Mouse (Mus musculus) layer of hippocampus, adult 2 months (tissue): ENCODE measurements around the gene Ppp1r7. TPM values are rescaled to one million over a fixed set of nuclear protein-coding genes. Genes with fewer than 3 reads are reported as not detected.

Experiments used
- DNase-seq, 2 experiments: peaks; one replicate each; pipeline ENCODE4 v3.0.0; 2022; ENCODE audit warnings: low spot score in 2 of 2
- H3K27ac ChIP-seq: fragments of 200-600 bp; 2 replicates; pipeline ENCODE4 v1.8.1; 2022
- H3K4me3 ChIP-seq: fragments of 200-600 bp; 2 replicates; pipeline ENCODE4 v1.8.1; 2022; ENCODE audit warnings: mild to moderate bottlenecking
- CTCF ChIP-seq: fragments of 200-600 bp; conservative IDR thresholded peaks from 2 replicates; pipeline ENCODE4 v1.8.1; 2022; ENCODE audit warnings: antibody characterized with exemption, mild to moderate bottlenecking, moderate library complexity
- microRNA-seq, 2 experiments: library from miRNA; unstranded; fragments of <30 nt; microRNA quantifications; one replicate each; pipeline ENCODE4 v1.2.0; 2021
- total RNA-seq, 2 experiments: library from RNA; stranded (reverse); gene quantifications; 2 replicates each; pipeline ENCODE4 v1.2.3; 2021

Gene Ppp1r7
- total RNA-seq, 2 experiments from 2014 or later, result 70.4 to 77.1 TPM

GRCm38 (mm10) chr1:93362661-93363060, 20.0 kb downstream of the Ppp1r7 start:
- no peak overlapping the region for H3K4me3 ChIP-seq
- TF ChIP-seq CTCF, result no peak
- no peak for DNase-seq
- no peak overlapping the region for H3K27ac ChIP-seq

GRCm38 (mm10) chr1:93365641-93366040, 23.0 kb downstream of the Ppp1r7 start:
- Histone ChIP-seq H3K4me3 (no peak overlapping the region), H3K27ac (no peak overlapping the region)
- TF ChIP-seq CTCF, result no peak
- DNase-seq, result no peak

- TF ChIP-seq CTCF, result no peak
- no peak within 1 kb of the TSS for H3K27ac ChIP-seq
- no peak for DNase-seq
- no peak within 1 kb of the TSS for H3K4me3 ChIP-seq
These were observed 31.0 kb downstream of the Ppp1r7 start, which contains the start of gene Ano7 for GRCm38 (mm10) chr1:93373665-93374064. Gene Ano7 (plus strand): TSS chr1:93373930.

- Histone ChIP-seq H3K4me3 (no peak overlapping the region), H3K27ac (no peak overlapping the region)
- no peak for DNase-seq
- TF ChIP-seq CTCF, result no peak
These were observed 34.7 kb downstream of the Ppp1r7 start for GRCm38 (mm10) chr1:93377307-93377706.

GRCm38 (mm10) chr1:93379117-93379516, 36.5 kb downstream of the Ppp1r7 start:
- H3K4me3 ChIP-seq, result no peak overlapping the region
- no peak overlapping the region for H3K27ac ChIP-seq
- peak; percentile 52 for TF ChIP-seq CTCF
- DNase-seq, result no peak

- TF ChIP-seq CTCF, result no peak
- Histone ChIP-seq H3K27ac (no peak overlapping the region), H3K4me3 (no peak overlapping the region)
- DNase-seq, result no peak
These were observed 44.5 kb downstream of the Ppp1r7 start for GRCm38 (mm10) chr1:93387198-93387597.

- no peak for DNase-seq
- Histone ChIP-seq H3K27ac (no peak overlapping the region), H3K4me3 (no peak overlapping the region)
- no peak for TF ChIP-seq CTCF
These were observed 46.3 kb downstream of the Ppp1r7 start for GRCm38 (mm10) chr1:93388906-93389305.

GRCm38 (mm10) chr1:93401191-93402052, 58.8 kb downstream of the Ppp1r7 start:
- no peak for TF ChIP-seq CTCF
- Histone ChIP-seq H3K4me3 (peak overlapping the region; percentile 9; the same call in 1 of the 2 replicates), H3K27ac (no peak overlapping the region)
- DNase-seq, result no peak

- no peak for DNase-seq
- Histone ChIP-seq H3K27ac (no peak overlapping the region), H3K4me3 (no peak overlapping the region)
- TF ChIP-seq CTCF, result no peak
These were observed 60.7 kb downstream of the Ppp1r7 start for GRCm38 (mm10) chr1:93403403-93403802.

Small RNAs within 50 kb of the gene (microRNA-seq; reads per million reads assigned to microRNA genes)
- gene Mir6345 (0 reads per million in 2 experiments), gene Mir6902 (0 reads per million in 2 experiments)

Other genes starting within 250 kb of the Ppp1r7 start
- gene Kif1a, start 240.9 kb upstream of the Ppp1r7 start, total RNA-seq, result 100 to 1,000 TPM; 609 to 644 TPM
- not detected for gene Agxt, start 207.6 kb upstream of the Ppp1r7 start, total RNA-seq
- gene 2310007B03Rik, start 181.9 kb upstream of the Ppp1r7 start, total RNA-seq, result not detected
- gene Crocc2, start 174.1 kb upstream of the Ppp1r7 start, total RNA-seq, result under 1 TPM; 0.22 to 0.36 TPM
- gene Sned1, start 107.0 kb upstream of the Ppp1r7 start, total RNA-seq, result 1 to 10 TPM; 4.7 to 7.7 TPM
- gene Mterf4, start 36.9 kb upstream of the Ppp1r7 start, total RNA-seq, result 10 to 100 TPM; 20.2 to 23.0 TPM
- 1 to 10 TPM; 4.1 to 7.2 TPM for gene Pask, start 628 bp downstream of the Ppp1r7 start, total RNA-seq
- not detected for gene Ano7, start 31.1 kb downstream of the Ppp1r7 start, total RNA-seq
- gene Hdlbp, start 136.0 kb downstream of the Ppp1r7 start, total RNA-seq, result 100 to 1,000 TPM; 137 to 148 TPM
- gene Farp2, start 169.2 kb downstream of the Ppp1r7 start, total RNA-seq, result 10 to 100 TPM; 12.0 to 12.6 TPM